Mouse (Mus musculus) thymus, adult 18-20 months (tissue): ENCODE data around the gene Mipep.

Experiments
- DNase-seq, 2 experiments: peaks; one replicate each; pipeline ENCODE4 v3.0.0; 2022; ENCODE audit warnings: mixed read lengths in 2 of 2

Gene Mipep

GRCm38 (mm10) chr14:60757722-60758121 lies 26.7 kb upstream of the Mipep start:
- DNase-seq: no peak

GRCm38 (mm10) chr14:60759097-60759496 lies 25.3 kb upstream of the Mipep start:
- no peak for DNase-seq

- DNase-seq: no peak
Measured at GRCm38 (mm10) chr14:60761801-60762200, 22.6 kb upstream of the Mipep start.

DNA sequence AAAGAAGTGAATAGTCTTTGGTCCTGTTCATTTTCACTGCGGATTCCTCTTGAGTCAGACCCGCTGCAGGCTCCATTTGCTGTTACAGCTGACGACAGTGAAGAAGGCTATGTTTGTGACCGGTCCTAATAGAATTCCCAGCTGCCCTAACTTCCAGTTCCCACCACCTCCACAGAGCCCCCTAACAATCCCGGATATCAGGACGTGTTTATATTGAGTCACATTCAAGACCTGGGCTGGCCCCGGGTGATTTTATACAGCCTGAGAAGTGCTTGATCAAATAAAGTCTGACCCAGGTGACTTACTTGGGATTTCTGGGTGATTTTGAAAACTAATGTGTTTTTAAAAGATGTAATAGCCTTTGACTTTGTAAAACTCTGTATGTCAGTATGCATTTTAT lies 21.6 kb upstream of the Mipep start:
- no peak for DNase-seq

GRCm38 (mm10) chr14:60763746-60764145 lies 20.6 kb upstream of the Mipep start:
- DNase-seq: no peak

DNA sequence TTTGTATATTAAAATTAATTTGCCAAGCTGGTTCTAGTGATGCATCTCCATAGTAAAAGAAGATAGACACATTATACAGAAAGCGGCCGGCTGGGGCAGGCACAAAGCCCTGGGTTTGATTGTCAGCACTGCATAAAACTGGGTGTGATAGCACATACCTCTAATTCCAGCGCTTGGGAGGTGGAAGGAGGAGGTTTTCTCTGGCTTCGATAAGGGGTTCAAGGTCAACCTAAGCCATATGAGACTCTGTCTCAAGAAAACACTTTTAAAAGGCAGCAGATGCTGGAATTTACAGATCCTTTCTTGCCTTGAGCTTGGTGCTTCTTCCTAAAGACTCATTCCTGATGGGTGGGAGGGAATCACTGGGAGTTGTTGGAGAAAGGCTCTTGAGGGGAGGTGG lies 19.8 kb upstream of the Mipep start:
- DNase-seq: no peak

DNA sequence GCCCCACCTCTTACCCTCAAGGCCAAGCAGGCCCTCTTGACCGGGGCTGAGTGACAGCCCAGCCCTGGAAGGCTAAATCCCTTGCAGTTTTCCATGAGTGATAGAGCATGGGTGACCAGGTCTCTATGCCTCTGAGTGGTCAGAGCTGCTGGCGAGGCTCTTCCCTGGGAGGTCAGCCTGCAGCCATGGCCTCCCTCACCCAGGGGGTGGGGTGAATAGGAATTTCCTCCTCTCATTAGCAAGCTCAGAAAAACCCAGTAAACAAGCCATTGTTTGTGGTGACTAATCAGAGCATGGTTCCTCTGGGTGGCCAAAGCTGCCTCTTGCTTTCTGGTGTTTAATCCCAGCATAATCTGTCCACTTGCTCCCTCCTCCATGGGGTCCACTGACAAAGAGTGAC lies 19.3 kb upstream of the Mipep start:
- DNase-seq: no peak

GRCm38 (mm10) chr14:60767884-60768283 lies 16.5 kb upstream of the Mipep start, which contains the start of gene C1qtnf9:
Gene C1qtnf9, plus strand, starts transcription at chr14:60768134.
- DNase-seq: no peak

DNA sequence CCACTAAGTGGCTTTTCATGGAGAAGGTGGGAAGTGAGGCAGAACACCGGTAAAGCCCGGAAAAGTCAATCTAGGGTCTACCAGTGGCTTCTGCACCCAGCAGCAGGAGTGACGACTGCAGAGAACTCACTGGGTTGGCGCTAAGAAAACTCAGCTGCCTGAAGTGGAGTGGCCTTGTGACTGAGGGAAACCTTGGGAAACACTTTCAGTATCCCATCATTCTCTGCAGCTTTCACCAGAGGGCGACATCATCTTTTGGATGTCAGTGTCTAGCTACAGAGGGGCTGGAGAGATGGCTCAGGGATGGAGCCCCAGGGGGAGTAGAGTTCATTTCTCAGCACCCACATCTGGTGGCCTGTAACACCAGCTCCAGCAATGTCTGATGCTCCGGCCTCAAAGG lies 15.0 kb upstream of the Mipep start:
- DNase-seq: no peak

DNA sequence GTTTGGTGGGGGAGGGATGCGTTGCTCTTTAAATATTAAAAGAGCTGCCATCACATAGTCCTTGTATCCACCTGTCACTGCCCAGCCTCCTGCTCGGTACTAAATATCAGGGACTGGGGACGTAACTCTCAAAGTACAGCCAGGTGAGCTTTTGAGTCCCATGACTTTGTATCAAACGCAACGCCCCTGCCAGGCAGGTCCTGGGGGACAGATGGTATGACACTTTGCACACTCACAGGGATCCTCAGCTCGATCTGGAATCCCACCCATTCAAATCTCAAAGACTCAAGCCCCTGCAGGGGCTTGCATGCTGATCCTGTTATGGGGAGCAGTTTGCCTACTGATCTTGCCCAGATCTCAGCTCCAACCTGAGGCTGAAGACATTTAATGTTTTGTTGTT lies 13.8 kb upstream of the Mipep start:
- DNase-seq: no peak

DNA sequence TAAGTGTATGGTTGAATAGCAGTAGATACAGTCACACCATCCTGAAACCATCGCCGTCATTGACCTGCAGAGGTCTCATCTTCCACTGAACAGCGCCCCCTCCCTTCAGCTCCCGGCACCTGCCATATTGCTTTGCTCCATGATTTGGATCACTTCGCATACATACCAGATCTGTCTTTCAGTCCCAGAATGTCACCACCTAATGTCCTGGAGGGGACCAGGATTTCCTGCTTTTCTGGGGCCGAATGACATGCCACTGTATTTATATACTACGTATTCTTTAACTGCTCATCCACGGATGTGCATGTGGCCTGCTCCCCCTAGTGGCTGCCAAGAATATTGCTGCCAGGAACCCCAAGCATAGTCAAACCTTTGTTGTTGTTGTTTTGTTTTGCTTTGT lies 13.3 kb upstream of the Mipep start:
- DNase-seq: peak; percentile 37 to 51

DNA sequence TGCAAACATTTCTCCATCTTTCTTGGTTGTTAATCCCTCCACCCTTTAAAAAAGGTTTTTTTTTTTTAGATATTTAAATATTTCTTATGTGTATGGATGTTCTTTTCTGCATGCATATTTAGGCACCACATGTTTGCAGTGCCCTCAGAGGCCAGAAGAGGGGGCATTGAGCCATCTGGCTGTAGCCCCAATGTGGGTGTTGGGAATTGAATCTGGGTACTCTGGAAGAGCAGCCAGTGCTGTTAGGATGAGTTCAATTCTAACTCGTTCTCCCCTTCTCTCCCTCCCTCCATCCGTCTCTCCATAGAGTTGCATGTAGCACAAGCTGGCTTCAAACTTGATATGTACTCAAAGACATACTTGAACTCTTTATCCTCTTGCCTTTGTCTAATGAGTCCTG lies 10.9 kb upstream of the Mipep start:
- no peak for DNase-seq

DNA sequence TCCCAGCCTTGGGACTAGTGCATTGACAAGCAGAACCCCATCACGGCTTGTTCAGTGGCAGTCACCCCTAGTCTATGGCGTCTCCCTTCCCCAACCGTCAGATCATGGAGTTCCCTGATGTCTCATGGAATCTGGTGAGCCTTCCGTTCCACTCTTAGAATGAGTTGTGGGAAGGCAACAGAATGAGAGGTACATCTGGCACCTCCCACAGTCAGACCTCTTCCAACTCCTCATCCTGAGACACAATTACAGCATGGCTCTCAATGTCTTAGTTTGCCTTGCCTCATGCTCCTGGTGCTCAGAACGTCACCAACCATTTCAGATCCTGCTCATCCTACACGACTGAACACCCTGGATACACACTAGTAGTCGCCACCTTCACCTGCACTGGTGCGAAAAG lies 7.9 kb upstream of the Mipep start:
- DNase-seq: no peak

GRCm38 (mm10) chr14:60777485-60777919 lies 6.9 kb upstream of the Mipep start:
- peak; percentile 20 to 47 for DNase-seq

- no peak for DNase-seq
Measured at GRCm38 (mm10) chr14:60779198-60779597, 5.2 kb upstream of the Mipep start.

- no peak for DNase-seq
Measured at GRCm38 (mm10) chr14:60782121-60782656, 2.2 kb upstream of the Mipep start.

DNA sequence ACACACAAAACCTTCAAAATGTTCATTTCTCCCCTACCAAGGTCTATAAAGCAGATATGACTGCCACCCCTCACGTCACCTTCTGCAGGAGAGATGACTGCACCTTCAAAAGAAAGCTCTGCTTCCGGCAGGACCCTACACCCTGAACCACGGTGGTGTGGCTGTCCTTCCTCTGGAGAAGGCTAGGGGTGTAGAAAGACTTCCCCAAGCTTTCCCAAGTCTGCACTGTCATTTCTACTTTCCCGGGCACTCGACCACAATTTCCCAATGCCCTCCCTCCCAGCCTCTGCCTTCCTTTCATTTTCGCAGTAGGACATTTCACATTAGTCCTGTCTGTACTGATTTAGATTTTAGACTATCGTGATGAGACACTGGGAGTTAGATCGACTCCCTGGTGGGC lies 1.2 kb upstream of the Mipep start:
- no peak for DNase-seq

DNA sequence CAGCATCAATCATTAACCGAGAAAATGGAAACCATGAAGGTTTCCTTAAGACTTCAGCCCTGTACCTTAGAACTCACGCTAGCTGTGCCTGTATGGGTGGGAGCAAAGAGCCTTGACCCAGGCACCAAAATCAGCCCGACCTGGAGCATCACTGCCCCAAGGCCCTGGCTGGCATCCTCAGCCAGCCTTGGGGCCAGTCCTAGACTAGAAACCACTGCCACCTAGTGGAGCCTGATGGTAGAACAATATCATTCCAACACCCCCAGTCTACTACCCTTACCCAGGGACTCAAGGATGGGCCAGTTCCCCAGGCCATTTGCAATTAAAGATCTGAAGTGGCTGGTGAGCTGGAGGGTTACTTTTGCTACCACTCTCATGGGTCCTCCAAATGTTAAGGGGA lies 5.7 kb downstream of the Mipep start:
- DNase-seq: no peak

DNA sequence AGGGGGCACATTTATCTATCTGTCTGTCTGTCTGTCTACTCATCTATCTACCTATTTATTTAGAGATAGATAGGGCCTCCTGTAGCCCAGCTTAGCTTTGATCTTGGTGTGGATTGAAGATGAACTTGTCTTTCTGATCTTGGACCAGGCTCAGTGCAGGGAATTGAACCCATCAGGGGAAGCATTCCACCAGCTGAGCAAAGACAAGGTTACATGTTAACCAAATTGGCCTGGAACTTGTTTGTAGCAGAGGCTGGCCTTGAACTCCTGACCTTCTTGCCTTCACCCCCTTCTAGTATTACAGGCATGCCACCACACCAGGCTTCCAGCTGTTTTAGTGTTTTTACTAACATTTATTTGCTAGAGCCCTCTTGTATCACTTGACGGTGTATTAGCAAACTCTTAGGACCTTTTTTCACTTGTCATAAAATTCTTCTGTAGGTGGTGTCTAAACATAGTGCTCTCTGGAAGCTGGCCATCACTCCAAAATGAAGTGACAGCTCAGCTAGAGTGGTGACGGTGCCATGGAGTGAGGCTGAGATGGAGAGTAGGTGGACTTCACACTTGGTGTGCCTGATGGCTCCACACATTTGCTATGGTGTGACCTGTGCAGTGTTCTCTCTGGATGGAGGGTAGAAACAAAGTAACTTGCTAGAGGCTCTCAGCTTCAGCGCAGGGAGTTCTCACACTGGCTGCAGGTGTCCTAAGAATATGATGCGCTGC lies 12.4 kb downstream of the Mipep start:
- DNase-seq: no peak

DNA sequence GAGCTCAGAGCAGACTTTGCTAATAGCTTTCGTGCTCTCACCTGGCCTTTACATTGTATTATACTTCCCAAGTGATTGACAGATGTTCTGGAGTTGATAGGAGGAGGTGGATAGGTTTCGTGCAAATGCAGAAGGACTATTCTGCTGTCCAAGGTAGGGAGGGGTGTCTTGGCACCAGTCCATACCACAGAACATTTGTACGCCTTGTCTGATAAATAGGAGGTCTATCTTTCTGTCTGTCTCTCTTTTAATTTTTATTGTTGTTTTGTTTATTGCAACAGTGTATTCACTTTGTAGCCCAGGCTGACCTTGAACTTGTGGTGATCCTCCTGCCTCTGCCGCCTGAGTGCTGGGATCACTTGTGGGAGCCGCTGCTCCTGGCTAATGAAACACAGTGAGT lies 13.2 kb downstream of the Mipep start:
- no peak for DNase-seq

DNA sequence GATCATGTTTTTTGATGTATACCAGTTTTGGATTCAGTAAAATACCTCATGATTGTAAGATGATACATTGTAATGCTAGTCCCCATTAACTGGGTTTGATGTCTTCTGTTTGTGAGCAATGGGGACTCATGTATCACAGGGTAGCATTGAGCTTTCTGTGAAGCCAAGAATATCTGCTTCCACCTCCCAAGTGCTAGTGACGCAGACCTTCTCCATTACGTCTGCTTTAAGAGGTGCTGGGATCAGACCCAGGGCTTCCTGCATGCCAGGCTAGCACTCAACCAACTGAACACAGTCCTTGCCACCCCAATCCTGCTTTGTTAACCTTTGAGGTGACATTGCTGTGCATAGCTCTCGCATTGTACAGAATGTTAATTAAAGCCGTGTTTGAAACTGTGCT lies 14.3 kb downstream of the Mipep start:
- no peak for DNase-seq

DNA sequence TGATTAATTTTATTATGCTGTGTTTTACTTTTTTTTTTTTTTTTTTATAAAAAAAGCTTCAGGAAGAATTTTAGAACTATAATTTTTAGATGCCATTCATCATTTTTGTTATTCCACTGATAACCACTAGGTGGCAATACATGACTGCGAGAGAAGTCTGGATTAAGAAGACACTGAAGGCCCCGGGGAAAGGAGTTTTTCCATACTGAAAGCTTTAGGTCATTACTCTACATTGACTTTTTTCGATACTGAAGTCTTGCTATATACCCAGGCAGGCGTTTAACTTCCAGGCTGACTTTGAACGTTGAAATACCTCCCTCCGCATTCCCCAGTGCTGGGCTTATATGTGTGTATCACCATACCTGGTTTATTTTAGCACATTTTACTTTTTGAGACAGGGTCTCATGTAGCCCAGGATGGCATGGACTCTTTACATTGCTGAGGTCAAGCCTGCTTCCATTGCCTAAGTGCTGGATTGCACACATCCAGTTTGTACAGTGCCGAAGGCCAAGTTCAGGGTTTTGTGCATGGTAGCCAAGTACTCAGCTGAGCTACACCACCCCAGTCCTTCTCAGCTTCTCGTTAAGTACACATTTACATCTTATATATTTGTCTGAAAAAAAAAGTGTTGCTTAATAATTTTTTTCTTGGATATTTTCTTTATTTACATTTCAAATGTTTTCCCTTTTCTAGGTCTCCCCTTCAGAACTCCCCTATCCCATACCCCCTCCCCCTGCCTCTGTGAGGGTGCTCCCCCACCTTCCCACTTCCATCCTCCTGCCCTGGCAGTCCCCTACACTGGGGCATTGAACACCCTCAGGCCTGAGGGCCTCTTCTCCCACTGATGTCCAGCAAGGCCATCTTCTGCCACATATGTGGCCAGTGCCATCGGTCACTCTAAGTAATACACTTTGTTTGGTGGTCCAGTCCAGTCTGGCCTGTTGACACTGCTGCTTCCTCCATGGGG lies 15.7 kb downstream of the Mipep start:
- no peak for DNase-seq

- no peak for DNase-seq
Measured at GRCm38 (mm10) chr14:60802026-60802425, 17.7 kb downstream of the Mipep start.

GRCm38 (mm10) chr14:60804978-60805377 lies 20.6 kb downstream of the Mipep start:
- no peak for DNase-seq
